Mouse (Mus musculus) left cerebral cortex, adult 18-20 months (tissue): ENCODE data around the gene Rrp1. TPM values are rescaled to one million over a fixed set of nuclear protein-coding genes. Genes with fewer than 3 reads are reported as not detected.
A peak's percentile ranks its signal among the peaks of the same experiment; 100 is the strongest.
"Not testable (repeated sequence)": the region's sequence is repeated elsewhere in the genome, so short reads cannot be mapped to it uniquely, and the experiment has no call there.

Experiments
- DNase-seq, 2 experiments: peaks; one replicate each; pipeline ENCODE4 v3.0.0; 2021 to 2022; ENCODE audit warnings: low spot score in 2 of 2, mixed read lengths in 1 of 2
- total RNA-seq, 2 experiments: library from RNA; stranded (reverse); gene quantifications; 2 replicates each; pipeline ENCODE4 v1.2.3; 2021

The Rrp1 gene
- total RNA-seq, 2 experiments from 2014 or later, result 362 to 368 TPM

DNA sequence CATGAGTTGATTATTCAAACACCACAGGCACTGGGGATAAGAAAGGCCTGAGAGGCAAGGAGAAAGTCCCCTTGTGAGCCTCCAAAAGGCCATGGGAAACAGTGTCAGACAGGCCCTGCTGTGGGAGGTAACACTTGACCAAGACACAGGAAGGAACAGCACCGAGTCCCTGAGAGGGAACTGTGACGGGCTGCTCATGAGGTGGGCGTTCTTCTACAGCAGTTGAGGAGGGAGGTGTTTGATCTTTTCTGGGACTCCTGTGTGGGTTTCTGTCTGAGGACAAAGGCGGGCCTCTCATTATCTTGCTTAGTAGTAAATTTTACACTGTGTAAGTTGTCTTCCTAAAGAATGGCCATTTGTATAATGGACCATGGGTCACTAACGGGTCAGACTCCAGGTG lies 27.3 kb downstream of the Rrp1 start:
- peak; percentile 34 to 75 for DNase-seq

GRCm38 (mm10) chr10:78383567-78383966 lies 29.3 kb downstream of the Rrp1 start:
- no peak for DNase-seq

DNA sequence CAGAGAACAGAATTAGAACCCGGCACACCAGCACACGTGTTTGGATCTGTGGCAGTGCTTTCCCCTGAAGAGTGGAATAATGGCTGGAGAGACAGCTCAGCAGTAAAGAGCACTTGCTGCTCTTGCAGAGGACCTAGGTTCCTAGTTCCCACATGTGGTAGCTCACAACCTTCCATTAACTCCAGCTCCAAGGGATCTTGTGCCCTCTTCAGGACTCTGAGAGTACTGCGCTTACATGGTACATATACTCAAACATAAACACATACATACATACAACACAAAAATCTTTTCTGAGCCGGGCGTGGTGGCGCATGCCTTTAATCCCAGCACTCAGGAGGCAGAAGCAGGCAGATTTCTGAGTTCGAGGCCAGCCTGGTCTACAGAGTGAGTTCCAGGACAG lies 34.3 kb downstream of the Rrp1 start:
- DNase-seq, result no peak

- peak; percentile 47 to 60 for DNase-seq
Observed at GRCm38 (mm10) chr10:78372681-78373668, 39.9 kb downstream of the Rrp1 start.

GRCm38 (mm10) chr10:78371746-78372145 lies 41.1 kb downstream of the Rrp1 start:
- DNase-seq, result no peak

DNA sequence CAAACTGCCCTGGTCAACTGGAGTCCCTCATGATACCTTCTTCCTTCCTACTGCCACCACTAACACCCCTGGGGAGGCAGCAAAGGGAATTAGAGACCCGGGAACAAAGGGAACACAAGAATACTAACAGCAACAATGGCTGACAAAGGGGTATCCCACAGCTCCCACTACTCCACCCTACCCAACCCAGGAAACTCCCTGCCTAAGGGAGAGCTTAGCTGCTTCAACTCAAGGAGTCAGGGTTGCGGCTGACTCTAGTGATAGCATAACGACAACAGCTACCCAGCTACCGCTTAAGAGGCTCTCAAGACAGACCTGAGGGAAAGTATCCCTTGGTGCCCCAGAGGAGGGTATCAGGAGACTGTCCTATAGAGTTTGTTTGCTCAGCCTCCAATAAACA lies 45.3 kb downstream of the Rrp1 start:
- DNase-seq, result no peak

- no peak for DNase-seq
Observed at GRCm38 (mm10) chr10:78366851-78367312, 46.0 kb downstream of the Rrp1 start.

DNA sequence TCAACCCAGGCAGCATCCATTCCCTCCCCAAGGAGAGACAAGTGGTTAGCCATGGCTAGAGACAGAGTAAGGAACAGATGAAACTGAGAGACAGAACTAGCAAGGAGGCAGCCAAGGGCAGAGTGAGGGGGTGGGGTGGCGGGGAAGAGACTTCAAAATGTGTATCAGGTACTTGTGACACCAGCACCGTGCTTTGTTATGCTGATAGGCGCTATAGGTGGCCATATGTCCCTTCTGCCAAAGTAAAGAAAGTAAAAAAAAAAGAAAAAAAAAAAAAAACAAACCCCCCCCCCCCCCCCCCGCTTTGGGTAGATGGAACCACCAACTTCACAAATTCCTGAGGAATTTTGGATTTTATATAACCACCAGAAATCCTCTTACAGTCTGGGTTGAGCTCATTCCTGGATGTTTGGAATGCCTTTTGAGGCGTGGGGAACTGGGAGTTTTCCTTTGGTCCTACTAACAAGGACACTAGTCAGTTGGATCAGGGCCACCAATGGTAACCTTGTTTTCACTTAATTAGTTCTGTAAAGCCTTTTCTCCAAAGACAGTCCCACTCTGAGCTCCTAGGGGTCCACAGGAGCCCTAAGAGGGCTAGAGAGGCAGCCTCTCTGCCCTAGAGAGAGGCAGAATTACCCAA lies 46.5 kb downstream of the Rrp1 start:
- no peak for DNase-seq

GRCm38 (mm10) chr10:78365555-78365954 lies 47.3 kb downstream of the Rrp1 start:
- DNase-seq, result no peak

- no peak for DNase-seq
Observed at GRCm38 (mm10) chr10:78364106-78364505, 48.7 kb downstream of the Rrp1 start.

- no peak for DNase-seq
Observed at GRCm38 (mm10) chr10:78363366-78363765, 49.5 kb downstream of the Rrp1 start.

DNA sequence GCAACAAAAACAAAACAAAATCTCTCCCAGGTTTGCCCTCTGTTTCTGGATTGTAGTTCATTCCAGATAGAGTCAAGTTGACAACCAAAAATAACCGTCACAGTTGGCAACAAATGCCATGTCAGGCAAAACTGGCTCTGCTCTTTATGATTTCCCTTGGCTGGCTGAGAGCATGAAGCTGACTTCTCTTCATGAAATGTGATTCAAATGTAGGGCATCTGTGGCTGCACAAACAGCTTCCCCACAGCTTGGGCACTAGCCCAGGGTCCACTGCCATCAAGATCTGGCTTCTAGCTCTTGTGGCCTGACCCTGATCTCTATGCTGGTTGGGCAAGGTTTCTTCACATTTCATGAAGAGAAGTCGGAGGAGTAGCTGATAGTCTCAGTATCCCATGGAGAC lies 50.9 kb downstream of the Rrp1 start:
- no peak for DNase-seq

DNA sequence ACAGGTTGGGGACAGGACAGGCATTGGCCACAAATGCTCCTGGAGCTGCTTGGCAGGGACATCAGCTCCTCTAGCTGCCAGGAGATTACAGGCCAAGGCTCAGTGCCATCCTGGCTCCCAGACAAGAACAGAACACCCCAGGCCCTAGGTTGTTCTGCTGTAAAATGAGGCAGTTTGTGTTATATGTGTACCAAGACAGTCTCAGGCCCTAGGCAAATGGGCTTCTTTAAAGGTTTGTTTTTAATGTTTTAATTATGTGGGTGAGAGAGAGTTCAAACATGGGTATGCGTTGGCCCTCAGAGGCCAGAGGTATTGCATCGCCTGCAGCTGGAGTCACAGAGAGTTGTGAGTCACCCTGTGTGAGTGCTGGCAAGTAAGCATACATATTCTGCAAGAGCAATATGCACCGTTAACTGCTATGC lies 52.5 kb downstream of the Rrp1 start:
- DNase-seq, result no peak

DNA sequence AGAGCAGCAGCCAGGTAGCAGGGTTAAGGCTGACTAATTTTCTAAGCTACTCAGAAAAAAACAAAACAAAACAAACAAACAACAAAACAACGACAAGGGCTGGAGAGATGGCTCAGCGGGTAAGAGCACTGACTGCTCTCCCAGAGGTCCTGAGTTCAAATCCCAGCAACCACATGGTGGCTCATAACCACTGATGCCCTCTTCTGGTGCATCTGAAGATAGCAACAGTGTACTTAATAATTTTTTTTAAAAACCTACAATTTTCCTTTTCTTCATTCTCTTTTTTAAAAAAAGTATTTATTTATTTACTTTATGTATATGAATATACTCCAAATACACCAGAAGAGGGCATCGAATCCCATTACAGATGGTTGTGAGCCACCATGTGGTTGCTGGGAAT lies 53.8 kb downstream of the Rrp1 start:
- DNase-seq, result not testable (repeated sequence)

DNA sequence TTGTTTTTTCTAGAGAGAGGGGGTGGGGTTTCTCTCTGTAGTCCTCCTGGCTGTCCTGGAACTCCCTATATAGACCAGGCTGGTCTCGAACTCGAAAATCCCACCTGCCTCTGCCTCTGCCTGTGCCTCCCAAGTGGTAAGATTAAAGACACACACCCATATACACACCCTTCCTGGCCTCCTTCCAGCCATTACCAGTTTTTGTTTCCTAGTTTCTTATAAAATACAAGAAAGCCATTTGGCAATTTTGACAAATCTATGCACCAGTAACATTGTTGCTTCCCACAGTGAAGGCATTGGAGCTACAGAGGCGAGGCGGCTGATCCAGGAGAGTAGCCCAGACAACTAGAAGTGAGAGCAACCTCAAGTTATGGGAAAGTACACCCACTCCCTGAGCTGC lies 54.6 kb downstream of the Rrp1 start:
- DNase-seq, result no peak

DNA sequence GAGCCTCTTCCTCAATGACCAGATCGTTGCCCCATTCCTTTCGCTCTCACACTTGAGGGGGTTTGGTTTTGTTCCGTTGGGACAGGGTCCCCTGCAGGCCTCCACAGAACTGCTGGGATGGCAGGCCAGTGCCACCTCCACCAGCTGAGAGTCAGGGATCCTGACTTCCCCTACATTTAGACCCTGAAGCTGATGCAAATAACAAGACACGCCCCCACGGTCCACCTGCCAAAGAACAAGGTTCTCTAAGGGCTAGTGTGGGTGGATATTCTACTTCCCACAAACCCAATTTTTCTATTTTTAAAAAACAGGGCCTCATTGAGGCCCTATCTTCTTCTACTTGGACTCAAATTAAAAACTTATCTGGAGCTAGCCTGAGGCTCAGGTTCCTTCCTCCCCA lies 55.1 kb downstream of the Rrp1 start:
- no peak for DNase-seq

DNA sequence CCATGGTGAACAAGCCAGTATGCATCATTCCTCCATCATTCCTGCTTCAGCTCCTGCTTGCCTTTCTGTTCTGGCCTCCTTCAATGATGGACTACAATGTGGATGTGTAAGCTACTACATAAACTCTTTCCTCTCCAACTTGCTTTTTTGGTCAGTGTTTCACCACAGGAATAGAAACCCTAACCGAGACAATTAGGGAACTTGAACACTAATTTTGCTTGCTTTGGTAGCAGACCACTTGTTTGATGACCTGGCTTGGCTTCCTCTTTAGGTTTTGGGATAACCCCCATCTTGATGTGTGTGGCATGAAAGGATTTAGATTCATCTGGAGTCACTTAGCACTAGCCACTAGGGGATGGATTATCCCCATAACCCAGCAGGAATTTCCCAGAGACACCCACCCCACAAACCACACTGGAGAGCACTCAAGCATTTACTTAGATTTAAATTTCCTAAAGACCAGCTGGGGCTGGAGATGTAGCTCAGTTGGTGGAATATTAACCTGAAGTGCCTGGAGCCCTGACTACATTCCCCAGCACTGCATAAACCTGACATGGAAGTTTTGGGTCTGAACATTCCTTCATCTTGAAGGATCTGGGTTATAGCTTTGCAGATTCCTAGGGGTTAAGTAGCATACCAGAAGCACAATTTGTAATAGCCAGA lies 56.8 kb downstream of the Rrp1 start:
- no peak for DNase-seq

GRCm38 (mm10) chr10:78353196-78353595 lies 59.6 kb downstream of the Rrp1 start:
- no peak for DNase-seq

DNA sequence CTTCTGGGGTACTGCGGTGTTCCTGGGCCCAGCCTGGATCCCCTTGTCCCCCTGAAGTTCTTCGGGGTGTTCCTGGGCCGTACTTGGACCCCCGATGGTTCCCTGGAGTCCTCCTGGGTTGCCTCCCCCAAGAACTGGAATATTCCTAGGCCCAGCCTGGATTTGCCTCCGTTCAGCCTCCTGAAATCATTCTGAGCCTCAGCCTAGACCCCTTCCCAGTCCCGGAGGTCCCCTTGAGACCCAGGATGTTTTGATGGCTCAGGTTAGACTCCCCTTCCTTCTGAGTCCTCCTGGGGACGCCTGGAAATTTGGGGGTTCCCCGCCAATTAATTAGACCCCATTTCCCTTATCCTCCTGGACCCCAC lies 60.2 kb downstream of the Rrp1 start:
- DNase-seq, result no peak

GRCm38 (mm10) chr10:78351887-78352665 lies 60.8 kb downstream of the Rrp1 start, which contains the start of gene Agpat3:
TSS of gene Agpat3 (minus strand) at chr10:78352489.
- peak; percentile 51 to 70 for DNase-seq

- DNase-seq, result no peak
Observed at GRCm38 (mm10) chr10:78351564-78351886, 61.3 kb downstream of the Rrp1 start.
